27 mouse cellular contexts compared by ENCODE assay signal in the genomic region with DNA sequence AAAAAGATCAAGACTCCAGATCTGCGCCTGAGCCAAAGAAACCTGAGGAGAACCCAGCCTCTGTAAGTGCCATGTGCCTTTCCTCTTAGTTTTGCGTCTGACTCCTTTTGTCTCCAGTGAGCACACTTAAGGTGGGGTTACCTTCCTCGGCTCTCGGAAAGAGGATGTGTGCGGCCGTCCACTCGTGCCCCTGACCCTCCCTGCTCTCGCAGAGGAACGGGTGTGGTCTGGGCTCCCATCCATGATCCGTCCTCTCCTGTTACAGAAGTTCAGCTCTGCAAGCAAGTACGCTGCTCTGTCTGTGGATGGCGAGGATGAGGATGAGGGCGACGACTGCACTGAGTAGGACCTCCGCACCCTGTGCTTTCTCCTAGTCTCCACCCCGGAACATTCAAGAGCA. TPM values are rescaled to one million over a fixed set of nuclear protein-coding genes. Genes with fewer than 3 reads are reported as not detected.
DNase-seq lines count a peak whose midpoint lies in the region; TF ChIP-seq lines count a peak whose summit lies in the region.
"Had no signal": no experiment of that assay in that cellular context is flagged by ENCODE, and none has a peak within 500 bp of the region (broad histone marks: within the 10 kb centered on the region; RNA-seq: fewer than 3 reads in every experiment).

No protein-coding gene starts in this region.

- H3K4me3 ChIP-seq in C2C12 (ENCODE audit: insufficient read depth, poor library complexity, severe bottlenecking) (no peak overlapping the region), CH12.LX (replicated peaks in 1 of 3; ENCODE audit: low read depth in 2 of 3, low read length in 2 of 3, poor library complexity in 1 of 3) (no peak overlapping the region)
- H3K4me3 ChIP-seq: embryonic facial prominence, embryonic 10.5 days; embryonic facial prominence, embryonic 13.5 days; erythroblast, embryonic 14.5 days; forebrain, embryonic 13.5 days; heart, embryonic 13.5 days had no signal

- dilution Hi-C loops in CH12.LX (cut with MboI; ENCODE audit: extremely low pct_ligation_motif_present, extremely low pct_unique_long_range_greater_than_20kb, low sequenced_read_pairs): no loop called here

- H3ac ChIP-seq in C2C12 (ENCODE audit: control insufficient read depth, insufficient read length, low read depth): peak overlapping the region; percentile 22

- peaks cover 7 to 56% of the 10 kb centered on the region in 2 experiments for H3K4me1 ChIP-seq in CH12.LX (ENCODE audit: control insufficient read depth in 1 of 2, insufficient read depth in 2 of 2)

- peaks cover 40% of the 10 kb centered on the region for H3K79me3 ChIP-seq in C2C12 (ENCODE audit: low read depth)

- TF ChIP-seq POLR2A in CH12.LX (IDR thresholded peaks at IDR 0.05; ENCODE audit: low read depth, low read length): peak; percentile 5; the same call in 1 of the 2 replicates

- H3K9me3 ChIP-seq in CH12.LX (replicated peaks; ENCODE audit: low read length): no peaks in the 10 kb centered on the region
- H3K9me3 ChIP-seq: embryonic facial prominence, embryonic 10.5 days; embryonic facial prominence, embryonic 13.5 days; forebrain, embryonic 13.5 days; G1E; heart, embryonic 13.5 days had no signal

- intact Hi-C loops in heart, postnatal 25 days (cut with DNase I): no loop called here

- H3K27me3 ChIP-seq in C2C12 (ENCODE audit: control insufficient read depth, insufficient read depth, insufficient read length) (no peaks in the 10 kb centered on the region), CH12.LX (replicated peaks) (peaks cover 7% of the 10 kb centered on the region)
- H3K27me3 ChIP-seq: embryonic facial prominence, embryonic 13.5 days; heart, embryonic 13.5 days; Patski had no signal

- in situ Hi-C loops in CH12.LX (cut with MboI; ENCODE audit: low pct_ligation_motif_present, low pct_unique_long_range_greater_than_20kb, low sequenced_read_pairs): no loop called here

- no peak for TF ChIP-seq EP300 in CH12.LX (IDR thresholded peaks at IDR 0.05; ENCODE audit: low read length)

- no peak for TF ChIP-seq RAD21 in CH12.LX (IDR thresholded peaks at IDR 0.05; ENCODE audit: low read depth, low read length)

- DNase-seq in heart, adult 11 months: peak; percentile 96
- no peak for DNase-seq in heart, postnatal 25 days (ENCODE audit: low spot score)
- no peak for DNase-seq in CH12.LX (ENCODE audit: extremely low read depth)
- DNase-seq in lung, postnatal 4 days: no peak
- no peak for DNase-seq in kidney, postnatal 36 days
- DNase-seq: adrenal gland, postnatal 10 days; adrenal gland, postnatal 36 days; cerebellum, adult 11-12 months; cerebellum, adult 8-10 months; cerebellum, postnatal 10 days; cerebellum, postnatal 36 days; embryo, embryonic 11 days; forebrain, postnatal 0 days; gastrocnemius, postnatal 25 days; heart, postnatal 36 days; kidney, adult 18-20 months had no signal

- no peak overlapping the region for H3K27ac ChIP-seq in CH12.LX (ENCODE audit: insufficient read depth, low read depth)
- H3K27ac ChIP-seq: embryonic facial prominence, embryonic 10.5 days; embryonic facial prominence, embryonic 13.5 days; forebrain, embryonic 13.5 days; heart, embryonic 13.5 days; hindbrain, embryonic 14.5 days; hindbrain, postnatal 0 days had no signal

- H3K36me3 ChIP-seq in C2C12 (ENCODE audit: control insufficient read depth, insufficient read depth): peaks cover 93% of the 10 kb centered on the region
- peaks cover 69 to 88% of the 10 kb centered on the region in 2 experiments for H3K36me3 ChIP-seq in CH12.LX (replicated peaks in 1 of 2; ENCODE audit: control insufficient read depth in 1 of 2, insufficient read depth in 1 of 2, low read length in 1 of 2)

- H3K4me2 ChIP-seq in CH12.LX (ENCODE audit: insufficient read depth, low read depth, poor library complexity, severe bottlenecking): no peak overlapping the region
- H3K4me2 ChIP-seq: embryonic facial prominence, embryonic 13.5 days; forebrain, embryonic 13.5 days; heart, embryonic 13.5 days; hindbrain, embryonic 14.5 days had no signal

- H3K9ac ChIP-seq in CH12.LX (ENCODE audit: insufficient read depth, low read depth): no peak overlapping the region
- H3K9ac ChIP-seq: embryonic facial prominence, embryonic 13.5 days; forebrain, embryonic 13.5 days; forebrain, postnatal 0 days; heart, embryonic 13.5 days; hindbrain, embryonic 14.5 days had no signal

- no peak for TF ChIP-seq CTCF in C2C12 (IDR thresholded peaks at IDR 0.05; ENCODE audit: control insufficient read depth, insufficient read depth, insufficient read length)
- no peak for TF ChIP-seq CTCF in CH12.LX (conservative IDR thresholded peaks at IDR 0.05 in 1 of 2, IDR thresholded peaks at IDR 0.05 in 1 of 2; ENCODE audit: low read depth in 2 of 2, low read length in 2 of 2)

- H3K79me2 ChIP-seq in C2C12 (ENCODE audit: control insufficient read depth, insufficient read depth) (peaks cover 82% of the 10 kb centered on the region), CH12.LX (replicated peaks; ENCODE audit: control insufficient read depth, extremely low read depth, insufficient read depth, poor library complexity, severe bottlenecking) (peaks cover 14% of the 10 kb centered on the region)

TF ChIP-seq in C2C12, 6 proteins besides CTCF, POLR2A, EP300 and RAD21:
- no peak for TF ChIP-seq FOSL1 (IDR thresholded peaks at IDR 0.05; ENCODE audit: insufficient read depth, low read length, poor library complexity, severe bottlenecking)
- no peak for TF ChIP-seq MAX (IDR thresholded peaks at IDR 0.05)
- no peak for TF ChIP-seq USF1 (IDR thresholded peaks at IDR 0.05; ENCODE audit: low read depth)
- no peak for TF ChIP-seq MYOD1 (IDR thresholded peaks at IDR 0.05; ENCODE audit: control insufficient read depth, insufficient read length, low read depth)
- TF ChIP-seq CEBPB (IDR thresholded peaks at IDR 0.05; ENCODE audit: low read depth): no peak
- TF ChIP-seq MYOG (IDR thresholded peaks at IDR 0.05; ENCODE audit: control insufficient read depth, extremely low read depth, insufficient read length): no peak

TF ChIP-seq in CH12.LX, 34 proteins besides CTCF, POLR2A, EP300 and RAD21:
- TF ChIP-seq UBTF (IDR thresholded peaks at IDR 0.05; ENCODE audit: low read depth, low read length) (no peak), MAFK (IDR thresholded peaks at IDR 0.05; ENCODE audit: insufficient replicate concordance, low read length) (no peak), CHD2 (IDR thresholded peaks at IDR 0.05; ENCODE audit: low read length) (no peak), MXI1 (IDR thresholded peaks at IDR 0.05; ENCODE audit: low read depth, low read length) (no peak), PAX5 (IDR thresholded peaks at IDR 0.05; ENCODE audit: low read length) (no peak), BHLHE40 (IDR thresholded peaks at IDR 0.05; ENCODE audit: low read depth, low read length) (no peak), MEF2A (IDR thresholded peaks at IDR 0.05; ENCODE audit: borderline replicate concordance, low read depth, low read length) (no peak)
TF ChIP-seq in CH12.LX: peak in this region for 0.

RNA-seq across cellular contexts. Expression of gene Tns2, which starts 5.2 kb away (rescaled TPM):
- total RNA-seq in heart, postnatal 25 days (2021): 100 to 1,000 TPM in 1 of 2 experiments, 10 to 100 TPM in 1; 98.6 to 118 TPM
- polyA plus RNA-seq in C2C12 (2012; fragmentation: generic; extraction: Trizol): 67.8 TPM
- total RNA-seq in CH12.LX (2012; rRNA removed): 0.08 and 0.13 TPM in 2 replicates
- not detected in 2 replicates for total RNA-seq in CH12.LX (2014; rRNA removed)
- 0.34 and 0.49 TPM in 2 replicates for polyA plus RNA-seq in CH12.LX (2012; ENCODE audit: insufficient read length, low read depth)
- total RNA-seq: granulocyte monocyte progenitor cell, adult 5-6 weeks had no signal

RNA-seq across cellular contexts. Expression of gene Eif4b, which starts 21.4 kb away (rescaled TPM):
- 100 to 1,000 TPM; 131 to 144 TPM for total RNA-seq in heart, postnatal 25 days (2021)
- polyA plus RNA-seq in C2C12 (2012; fragmentation: generic; extraction: Trizol) (268 TPM), CH12.LX (2012; ENCODE audit: insufficient read length, low read depth) (652 and 950 TPM in 2 replicates)
- total RNA-seq in CH12.LX (2012; rRNA removed) (507 and 555 TPM in 2 replicates), CH12.LX (2014; rRNA removed) (492 and 536 TPM in 2 replicates)

RNA-seq across cellular contexts. Expression of gene Spryd3, which starts 41.0 kb away (rescaled TPM):
- total RNA-seq in heart, postnatal 25 days (2021): 10 to 100 TPM; 13.2 to 15.1 TPM
- 47.1 TPM for polyA plus RNA-seq in C2C12 (2012; fragmentation: generic; extraction: Trizol)
- total RNA-seq in CH12.LX (2012; rRNA removed): 21.6 and 24.7 TPM in 2 replicates
- 19.6 and 21.5 TPM in 2 replicates for total RNA-seq in CH12.LX (2014; rRNA removed)
- 25.7 and 33.5 TPM in 2 replicates for polyA plus RNA-seq in CH12.LX (2012; ENCODE audit: insufficient read length, low read depth)

RNA-seq across cellular contexts. Expression of gene Igfbp6, which starts 49.2 kb away (rescaled TPM):
- total RNA-seq in heart, postnatal 25 days (2021): 10 to 100 TPM; 38.3 to 43.6 TPM
- polyA plus RNA-seq in C2C12 (2012; fragmentation: generic; extraction: Trizol): 297 TPM
- 0.38 TPM in 1 of 2 replicates, not detected in the other for total RNA-seq in CH12.LX (2012; rRNA removed)
- total RNA-seq in CH12.LX (2014; rRNA removed): not detected in 2 replicates
- polyA plus RNA-seq in CH12.LX (2012; ENCODE audit: insufficient read length, low read depth): not detected in 2 replicates
- total RNA-seq: granulocyte monocyte progenitor cell, adult 5-6 weeks had no signal

RNA-seq across cellular contexts. Expression of gene Soat2, which starts 55.3 kb away (rescaled TPM):
- under 1 TPM in 1 of 2 experiments, not detected in 1; 0.11 TPM for total RNA-seq in heart, postnatal 25 days (2021)
- polyA plus RNA-seq in C2C12 (2012; fragmentation: generic; extraction: Trizol): 0.06 TPM
- total RNA-seq in CH12.LX (2012; rRNA removed): 3.7 and 10.4 TPM in 2 replicates
- total RNA-seq in CH12.LX (2014; rRNA removed): 0.09 and 0.28 TPM in 2 replicates
- 0.56 and 0.65 TPM in 2 replicates for polyA plus RNA-seq in CH12.LX (2012; ENCODE audit: insufficient read length, low read depth)
- total RNA-seq: heart, postnatal 36 days had no signal
- polyA plus RNA-seq: embryonic facial prominence, embryonic 13.5 days; hindbrain, embryonic 14.5 days had no signal

Comparison
In these comparisons a context has a peak if more than half of its experiments do, and no peak if none do; other contexts are left out.
1. RNA of gene Tns2, which starts 5.2 kb away (total RNA-seq): 98.6 to 118 TPM in heart, postnatal 25 days; 0.08 to 0.13 TPM in CH12.LX; every median in the first group is over 10 times any median in the second.